Mouse (Mus musculus) testis, postnatal 14 days (tissue): Measurements from ENCODE around the gene Jsrp1.

ENCODE experiments used
- DNase-seq: peaks from one replicate; pipeline ENCODE4 v3.0.0; 2021; ENCODE audit warnings: low spot score

The Jsrp1 gene

GRCm38 (mm10) chr10:80792175-80793032 is 20.9 kb downstream of the Jsrp1 start:
- no peak for DNase-seq

DNA sequence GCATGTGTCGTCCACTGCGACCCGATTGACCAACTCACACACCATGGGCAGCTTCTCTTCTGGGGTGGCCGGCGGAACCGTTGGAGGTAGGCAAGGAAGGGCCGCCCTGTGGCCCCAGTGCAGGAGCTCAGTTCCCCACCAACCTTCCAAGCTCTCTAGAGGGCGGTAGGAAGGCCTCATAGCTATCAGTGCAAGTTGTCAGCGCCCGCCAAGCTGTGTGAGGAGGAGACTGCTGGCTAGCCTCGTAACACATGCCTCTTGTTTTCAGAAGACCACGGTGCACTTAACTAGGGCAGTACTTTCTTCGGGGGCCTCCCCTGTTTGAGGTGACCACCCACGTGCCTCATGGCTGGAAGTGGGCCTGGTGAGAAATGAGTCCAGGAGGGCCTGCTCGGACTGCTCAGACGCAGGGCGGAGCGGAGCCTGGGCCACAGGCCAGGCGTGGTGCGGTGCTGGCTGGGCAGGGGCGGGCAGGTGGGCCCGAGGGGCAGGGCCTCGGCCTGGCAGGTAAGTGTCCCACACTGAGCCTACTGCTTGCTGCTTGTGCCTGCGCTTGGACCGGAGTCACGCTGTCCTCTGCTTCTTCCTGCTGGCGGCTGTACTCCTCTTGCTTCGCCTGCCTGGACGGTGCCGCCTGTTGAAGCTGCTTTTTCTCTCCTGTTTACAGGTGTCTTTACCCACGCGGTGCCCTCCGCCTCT is 21.7 kb downstream of the Jsrp1 start:
- DNase-seq: no peak

- no peak for DNase-seq
Measured at GRCm38 (mm10) chr10:80790761-80791404, 22.4 kb downstream of the Jsrp1 start.

GRCm38 (mm10) chr10:80787517-80787916 is 25.8 kb downstream of the Jsrp1 start:
- DNase-seq: no peak

DNA sequence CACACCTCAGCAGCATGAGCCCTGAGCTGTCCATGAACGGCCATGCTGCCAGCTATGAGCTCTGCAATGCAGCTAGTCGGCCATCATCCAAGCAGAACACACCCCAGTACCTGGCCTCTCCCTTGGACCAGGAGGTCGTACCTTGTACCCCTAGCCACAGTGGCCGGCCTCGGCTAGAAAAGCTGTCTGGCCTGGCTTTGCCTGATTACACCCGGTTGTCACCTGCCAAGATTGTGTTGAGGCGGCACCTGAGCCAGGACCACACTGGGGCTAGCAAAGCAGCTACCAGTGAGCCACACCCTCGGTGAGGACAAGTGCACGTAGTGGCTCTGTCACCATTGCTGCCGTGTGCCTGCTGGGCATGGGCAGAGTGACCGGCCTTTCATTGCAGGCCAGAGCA is 27.3 kb downstream of the Jsrp1 start:
- no peak for DNase-seq

DNA sequence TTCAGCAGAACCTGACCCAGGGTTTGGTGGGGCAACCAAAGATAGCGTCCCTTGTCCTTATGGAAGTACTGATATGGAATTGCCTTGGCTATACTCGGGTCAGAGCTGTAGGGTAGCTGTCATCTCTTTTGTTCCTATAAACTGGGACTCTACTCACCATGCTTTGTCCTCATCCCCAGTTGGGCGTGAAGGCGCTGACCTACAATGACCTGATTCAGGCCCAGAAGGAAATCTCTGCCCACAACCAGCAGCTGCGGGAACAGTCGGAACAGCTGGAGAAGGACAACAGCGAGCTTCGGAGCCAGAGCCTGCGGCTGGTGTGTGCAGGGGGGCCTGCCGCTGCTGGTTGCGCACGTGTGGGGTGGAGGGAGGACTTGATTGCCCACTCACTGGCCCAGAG is 28.4 kb downstream of the Jsrp1 start:
- no peak for DNase-seq

DNA sequence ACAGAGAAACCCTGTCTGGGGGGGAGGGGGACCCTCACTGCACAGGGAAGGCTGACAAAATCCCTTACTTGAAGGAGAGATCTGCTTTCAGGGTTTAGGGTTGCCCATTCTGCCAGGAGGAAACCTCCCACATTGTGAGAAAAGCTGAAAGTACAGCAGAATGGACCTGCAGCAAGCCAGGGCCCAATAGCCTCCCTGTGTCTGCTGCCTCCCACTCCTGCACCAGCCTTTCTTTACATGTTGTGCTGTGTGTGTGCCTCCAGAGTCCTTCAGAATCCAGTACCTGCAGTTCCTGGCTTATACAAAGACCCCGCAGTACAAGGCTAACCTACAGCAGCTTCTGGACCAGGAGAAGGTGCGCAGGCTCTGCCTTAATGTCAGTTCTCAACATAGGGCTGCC is 29.0 kb downstream of the Jsrp1 start:
- no peak for DNase-seq

DNA sequence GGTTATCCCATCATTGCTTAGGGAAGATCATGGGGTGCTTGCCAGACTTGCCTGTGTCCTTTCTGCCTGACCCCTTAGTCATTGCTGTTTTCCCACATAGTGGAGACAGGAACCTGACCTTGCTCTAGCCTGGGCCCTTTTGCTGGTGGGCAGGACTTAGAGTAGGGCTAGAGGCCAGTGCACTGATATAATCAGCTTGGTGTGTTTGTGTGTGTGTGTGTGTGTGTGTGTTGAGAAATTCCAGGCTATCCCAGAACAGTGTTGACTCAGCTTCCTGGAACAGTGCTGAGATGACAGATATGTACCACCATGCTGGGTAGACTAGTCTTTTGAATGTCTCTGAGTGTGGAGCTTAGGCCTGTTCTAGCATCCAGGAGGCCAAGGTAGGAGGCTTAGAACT is 33.7 kb downstream of the Jsrp1 start:
- DNase-seq: no peak

GRCm38 (mm10) chr10:80777123-80777522 is 36.2 kb downstream of the Jsrp1 start:
- no peak for DNase-seq

DNA sequence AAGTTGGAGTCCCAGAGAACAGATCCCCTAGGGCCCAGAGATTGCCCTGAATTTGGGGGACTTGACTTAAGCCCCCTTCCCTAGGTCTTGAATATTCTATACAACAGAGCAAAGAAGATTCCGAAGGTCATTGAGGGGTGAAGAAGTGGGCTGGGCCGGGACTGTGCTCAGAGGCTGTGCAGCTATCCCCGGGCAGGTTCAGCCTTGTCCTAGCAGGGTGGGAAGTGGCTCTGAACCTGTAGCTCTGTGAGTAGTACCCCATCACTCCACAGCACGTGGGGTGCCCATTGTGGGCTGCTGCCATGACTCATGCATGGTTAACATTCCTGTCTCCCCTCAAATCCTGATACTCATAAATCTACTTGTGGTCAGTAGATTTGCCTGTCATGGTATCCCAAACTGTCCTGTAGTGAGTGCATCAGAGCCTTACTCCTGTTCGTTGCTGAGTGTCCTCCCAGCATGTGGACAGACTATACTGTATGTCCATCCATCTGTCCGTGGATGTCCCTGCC is 36.9 kb downstream of the Jsrp1 start:
- no peak for DNase-seq

DNA sequence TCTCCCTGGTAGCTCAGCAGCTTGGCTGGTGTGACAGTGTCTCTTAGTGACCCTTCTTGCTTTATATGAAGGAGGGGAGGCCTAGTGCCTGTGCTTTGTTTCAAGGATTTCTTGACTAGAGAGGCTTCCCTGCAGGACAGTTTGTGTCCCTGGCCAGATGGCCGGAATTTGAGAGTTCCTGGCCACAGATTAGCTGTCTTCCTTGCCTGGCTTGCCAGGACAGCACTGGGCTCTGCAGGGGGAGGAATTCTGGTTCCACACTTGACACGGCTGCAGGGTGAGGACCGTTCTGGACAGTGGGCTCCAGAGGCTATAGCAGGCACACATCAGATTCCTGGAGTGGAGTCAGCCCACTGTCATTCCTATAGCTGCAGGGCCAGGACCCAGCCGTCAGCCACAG is 37.6 kb downstream of the Jsrp1 start:
- DNase-seq: no peak

DNA sequence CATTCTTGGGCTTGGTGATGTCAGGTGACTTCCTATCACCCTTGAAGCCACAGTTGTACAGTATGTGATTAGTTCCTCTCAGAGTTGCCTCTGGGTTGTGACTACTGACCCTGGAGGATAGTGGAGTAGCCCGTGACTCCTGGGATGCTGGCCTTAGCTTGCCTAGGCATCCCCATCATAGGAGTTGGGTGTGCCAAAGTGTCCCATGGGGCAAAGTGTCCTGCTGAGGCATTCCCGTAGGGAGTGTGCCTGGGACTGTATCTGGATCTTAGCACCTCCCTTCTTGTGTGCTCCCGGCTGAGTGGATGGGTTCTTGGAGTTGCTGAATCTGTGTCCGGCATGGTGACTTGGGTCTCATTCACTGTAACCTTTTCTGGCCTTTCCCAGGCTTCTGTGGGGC is 38.3 kb downstream of the Jsrp1 start:
- DNase-seq: no peak

DNA sequence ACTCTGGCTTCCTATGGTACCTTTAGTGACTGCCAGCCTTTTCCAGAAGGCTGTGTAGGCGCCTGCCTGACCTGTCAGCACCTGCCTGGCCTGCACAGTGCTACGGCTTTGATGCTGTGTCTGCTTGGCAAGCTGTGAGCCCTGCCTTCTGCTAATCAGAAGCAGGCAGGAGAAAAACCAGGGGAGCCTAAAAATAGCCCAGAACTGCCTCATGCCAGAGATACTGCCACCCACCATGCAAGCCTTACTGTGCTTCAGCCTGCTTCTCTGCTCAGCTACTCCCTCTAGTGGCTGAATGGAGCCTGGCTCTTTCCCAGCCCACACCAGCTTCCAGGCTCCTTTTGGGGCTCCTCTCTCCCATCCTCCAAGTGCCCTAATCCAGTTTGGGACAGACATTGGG is 38.7 kb downstream of the Jsrp1 start:
- DNase-seq: peak; percentile 74

DNA sequence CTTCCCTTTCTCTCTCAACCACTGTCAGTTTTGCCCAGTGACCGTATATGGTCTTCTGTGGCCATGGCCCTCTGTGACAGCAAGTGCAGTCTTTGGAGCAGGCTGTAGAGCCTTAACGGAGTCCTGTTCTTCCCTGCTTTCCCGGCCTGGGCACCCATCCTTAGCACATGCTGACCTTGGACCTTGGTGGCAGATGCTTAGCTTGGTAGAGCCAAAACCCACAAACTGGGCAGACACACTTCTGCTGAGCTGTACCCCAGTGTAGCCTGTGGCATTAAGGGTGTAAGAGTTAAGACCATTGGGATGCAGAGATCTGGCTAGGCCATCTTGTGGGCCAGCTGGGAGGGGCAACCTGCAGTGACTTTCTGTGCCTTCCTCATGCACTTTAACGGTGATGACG is 39.5 kb downstream of the Jsrp1 start:
- no peak for DNase-seq

DNA sequence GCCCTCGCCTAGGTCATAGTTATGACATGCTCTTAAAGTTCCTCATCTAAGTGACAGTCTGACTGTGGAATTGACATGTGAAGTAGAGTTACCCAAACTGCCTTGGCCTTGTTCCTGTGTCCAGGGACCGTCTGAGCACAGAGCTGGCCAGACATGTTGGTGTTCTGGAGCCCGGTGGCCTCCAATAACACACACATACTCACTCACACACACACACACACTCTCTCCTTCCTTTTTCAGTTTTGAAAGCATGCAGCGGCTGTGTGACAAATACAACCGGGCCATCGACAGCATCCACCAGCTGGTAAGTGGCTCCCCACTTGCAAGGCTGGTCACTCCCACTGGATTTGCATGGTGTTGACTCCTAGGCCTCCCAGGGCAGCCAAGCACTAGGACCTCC is 44.9 kb downstream of the Jsrp1 start:
- no peak for DNase-seq

DNA sequence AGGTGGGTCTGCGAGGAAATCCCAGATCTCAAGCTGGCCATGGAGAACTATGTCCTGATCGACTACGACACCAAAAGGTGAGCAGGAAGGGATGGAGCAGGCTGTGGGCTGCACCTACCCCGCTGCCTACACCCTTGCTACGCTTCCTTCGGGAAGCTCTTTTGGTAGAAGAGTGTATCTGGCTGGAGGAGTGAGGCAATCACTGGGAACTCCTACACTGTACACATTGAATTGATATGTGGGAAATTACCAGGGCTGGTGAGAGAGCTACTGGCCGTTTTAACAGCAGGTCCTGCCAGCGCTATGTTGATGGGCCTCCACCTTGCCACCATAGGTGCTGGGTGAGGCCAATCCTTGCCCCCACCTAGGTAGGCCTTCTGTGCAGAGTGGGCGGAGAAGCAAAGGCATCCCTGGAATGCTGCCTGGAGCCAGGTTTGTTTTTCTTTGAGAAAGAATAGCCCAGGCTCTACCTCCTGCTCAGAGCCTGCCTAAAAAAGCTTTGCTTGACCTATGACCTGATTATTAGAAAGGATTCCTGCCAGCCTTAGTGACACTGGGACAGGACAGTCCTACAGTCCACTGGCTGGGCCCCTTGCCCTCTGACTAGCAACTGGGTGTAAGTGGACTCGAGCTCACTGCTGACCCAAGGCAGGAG is 47.0 kb downstream of the Jsrp1 start:
- no peak for DNase-seq

DNA sequence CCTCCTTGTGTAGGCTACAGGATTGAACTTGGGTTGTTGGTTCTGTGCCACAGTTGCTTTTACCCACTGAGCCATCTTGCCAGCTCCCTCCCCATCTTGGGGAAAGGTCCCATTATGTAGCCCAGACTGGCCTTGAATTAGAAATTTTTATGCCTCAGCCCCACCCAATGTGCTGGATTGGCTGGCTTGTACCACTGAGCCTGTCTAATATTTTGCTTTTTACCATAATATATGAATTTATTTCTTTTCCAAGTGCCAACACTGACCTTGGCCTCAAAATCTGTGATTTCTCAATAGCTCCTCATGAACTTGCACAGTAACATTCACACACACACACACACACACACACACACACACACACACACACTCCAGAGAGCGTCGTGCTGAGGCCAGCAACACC is 47.6 kb downstream of the Jsrp1 start:
- no peak for DNase-seq

DNA sequence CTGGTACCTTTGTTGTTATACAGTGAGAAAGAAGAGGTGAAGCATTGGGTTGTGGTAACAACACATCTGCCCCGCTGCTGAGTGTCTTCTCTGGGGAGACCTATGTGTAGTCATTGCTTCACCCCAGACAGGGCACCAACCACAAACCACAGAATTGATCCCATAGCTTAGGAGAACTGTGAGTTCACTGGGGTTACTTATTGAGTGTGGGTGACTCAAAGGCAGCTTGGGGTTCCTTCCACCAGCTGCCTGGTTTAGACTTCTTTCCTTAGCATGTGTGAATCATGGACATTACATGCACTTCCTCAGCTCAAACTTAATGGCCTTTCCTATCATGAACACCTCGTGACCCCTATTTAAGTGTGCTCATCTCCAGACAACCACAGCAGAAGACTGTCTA is 49.8 kb downstream of the Jsrp1 start:
- DNase-seq: no peak

DNA sequence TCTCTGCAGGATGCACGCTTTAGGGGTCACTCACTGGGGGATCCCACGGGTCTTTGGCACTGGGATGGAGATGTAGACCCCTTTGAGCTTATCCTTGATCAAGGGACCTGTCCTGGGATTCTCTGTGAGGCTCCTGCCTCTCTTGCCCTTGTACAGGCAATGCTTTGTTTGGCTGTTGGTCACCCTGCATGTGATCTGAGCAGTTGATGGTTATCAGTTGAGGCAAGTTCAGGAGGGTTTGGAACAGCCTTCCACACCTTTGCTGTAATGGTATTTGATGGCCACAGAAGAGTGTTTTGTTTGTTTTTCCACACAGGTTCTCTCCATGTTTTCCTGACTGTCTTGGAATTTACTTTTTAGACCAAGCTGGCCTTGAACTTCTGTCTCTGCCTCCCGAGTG is 51.5 kb downstream of the Jsrp1 start:
- no peak for DNase-seq

- DNase-seq: no peak
Measured at GRCm38 (mm10) chr10:80760596-80761524, 52.4 kb downstream of the Jsrp1 start.

DNA sequence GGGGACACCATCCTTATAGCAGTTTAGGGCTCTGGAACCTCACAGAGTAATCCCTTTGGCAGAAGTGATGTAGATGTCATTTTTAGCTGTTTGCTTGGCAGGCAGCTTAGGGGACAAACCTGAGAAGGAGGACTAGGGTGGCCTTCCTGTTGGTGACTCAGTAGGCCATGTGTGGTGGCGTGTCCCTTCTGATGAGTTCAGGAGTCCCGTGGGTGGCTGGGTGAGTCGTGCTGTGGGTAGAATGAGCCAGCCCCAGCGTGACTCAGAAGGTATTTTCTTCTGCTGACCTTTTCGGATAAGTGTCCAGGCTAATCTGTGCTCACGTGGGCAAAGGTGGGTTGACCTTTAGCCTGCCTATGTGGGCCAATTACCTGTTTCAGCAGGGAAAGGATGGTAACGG is 54.6 kb downstream of the Jsrp1 start:
- no peak for DNase-seq
